Mouse (Mus musculus) cerebellum, postnatal 14 days (tissue): Measurements from ENCODE around the gene Lrfn4.

Experiments
- DNase-seq, 2 experiments: peaks; one replicate each; pipeline ENCODE4 v3.0.0; 2021; ENCODE audit warnings: mixed read lengths in 2 of 2

The Lrfn4 gene

DNA sequence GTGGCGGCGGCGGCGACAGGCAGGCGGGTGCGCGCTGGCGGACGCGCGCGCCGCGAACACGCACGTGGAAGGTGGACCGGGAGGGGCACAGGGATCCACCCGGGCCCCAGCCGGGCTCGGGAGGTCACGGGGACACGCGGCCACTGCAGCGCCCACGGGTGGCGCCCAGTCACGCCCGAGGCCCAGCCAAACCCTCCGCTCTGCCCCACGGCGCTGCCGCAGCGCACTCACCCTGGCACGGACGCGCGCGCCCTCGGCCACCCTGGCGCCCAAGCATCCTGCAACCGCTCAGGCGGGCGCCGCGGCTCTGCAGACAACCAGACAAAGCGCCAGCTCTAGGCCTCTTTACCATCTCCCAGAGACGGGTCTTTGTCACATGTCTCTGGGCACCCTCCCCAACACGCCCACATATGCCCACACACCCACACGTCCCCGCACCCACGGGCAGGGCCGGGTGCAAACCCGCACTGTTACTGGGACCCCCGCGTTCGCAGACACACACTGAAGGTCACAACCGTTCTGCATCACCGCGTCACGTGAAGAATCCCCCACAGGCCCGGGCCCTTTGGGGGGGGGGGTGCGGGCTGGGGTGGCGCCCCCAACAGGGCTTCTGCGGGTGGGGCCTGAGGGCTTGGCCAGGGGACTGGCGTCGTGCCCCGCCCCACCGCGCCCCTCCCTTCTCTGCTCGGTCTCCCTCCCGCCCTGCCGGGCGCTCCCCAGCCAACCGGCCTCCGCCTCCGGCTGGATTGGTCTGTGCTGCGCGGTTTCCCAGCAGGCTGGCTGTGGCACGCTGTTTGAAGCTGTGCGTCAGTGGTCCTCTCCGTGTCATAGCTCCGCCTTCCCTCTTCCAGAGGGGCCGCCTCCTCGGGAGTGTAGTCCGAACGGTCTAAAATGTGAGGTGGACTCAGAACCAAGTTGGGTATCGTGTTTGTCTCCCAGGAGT, at the start of gene Lrfn4:
Gene Lrfn4 (minus strand): TSS at position 517 of the 943 bp plus-strand sequence.
- DNase-seq = peak; percentile 87 to 88

DNA sequence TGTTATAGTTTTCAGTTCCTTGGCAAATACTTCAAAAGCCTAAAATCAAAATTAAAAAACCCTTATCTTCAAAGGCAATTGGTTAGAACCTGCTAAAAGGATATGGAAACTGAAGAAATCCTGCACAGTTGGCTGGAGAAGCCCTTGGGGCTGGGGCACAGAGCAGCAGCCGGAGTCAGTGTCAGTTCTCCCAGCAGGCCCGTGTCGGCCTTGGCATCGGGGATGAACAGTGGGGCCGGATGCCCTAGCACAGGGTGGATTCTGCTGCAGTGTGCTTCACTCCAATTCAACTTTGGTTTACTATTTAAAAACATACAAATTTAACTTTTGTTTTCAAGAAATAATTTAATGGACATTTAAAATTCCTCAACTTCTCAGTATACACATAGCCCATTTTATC, 42.7 kb upstream of the Lrfn4 start:
- DNase-seq = peak; percentile 58 to 70

DNA sequence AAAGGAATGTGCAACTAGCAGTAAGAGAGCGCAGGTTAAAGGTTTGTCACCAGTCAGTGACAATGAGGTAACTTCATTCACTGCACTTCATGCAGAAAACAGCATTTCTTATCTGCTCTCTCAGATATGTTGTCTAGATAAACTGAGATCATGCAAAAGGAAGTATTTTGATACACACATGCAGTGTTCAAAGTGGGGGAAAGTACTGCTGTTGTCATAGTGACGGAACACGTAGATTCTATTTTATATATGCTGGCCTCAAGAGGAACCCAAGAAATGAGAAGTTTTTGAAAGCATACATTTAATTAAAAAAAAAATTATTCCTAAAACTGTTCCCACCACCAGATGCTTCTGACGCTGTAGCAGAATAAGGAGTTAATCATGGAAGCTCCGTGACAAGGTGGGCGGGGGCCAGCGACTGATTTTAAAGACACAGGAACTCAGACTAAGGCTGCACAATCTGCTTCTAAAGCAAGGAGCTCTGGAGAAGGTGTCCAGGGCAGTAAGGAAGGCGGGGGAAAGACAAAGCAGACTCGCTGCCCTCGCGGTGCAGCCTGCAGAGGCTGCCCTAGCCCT, 31.5 kb upstream of the Lrfn4 start:
- no peak for DNase-seq

DNA sequence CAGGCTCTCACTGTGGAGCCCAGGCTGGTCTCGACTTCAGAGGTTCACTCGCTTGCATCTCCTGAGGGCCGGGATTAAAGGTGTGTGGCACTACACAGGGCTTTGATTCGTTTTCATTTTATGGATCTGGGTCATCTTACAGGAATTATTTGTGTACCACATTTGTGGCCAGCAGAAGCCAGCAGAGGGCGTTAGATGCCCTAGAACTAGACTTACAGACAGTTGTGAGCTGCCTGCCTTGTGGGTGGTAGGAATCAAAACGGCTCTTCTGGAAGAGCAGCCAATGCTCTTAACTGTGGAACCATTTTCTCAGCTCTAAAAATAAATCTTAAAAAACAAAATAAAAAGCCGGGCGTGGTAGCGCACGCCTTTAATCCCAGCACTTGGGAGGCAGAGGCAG, 28.8 kb upstream of the Lrfn4 start:
- DNase-seq = peak; percentile 73 to 82

DNA sequence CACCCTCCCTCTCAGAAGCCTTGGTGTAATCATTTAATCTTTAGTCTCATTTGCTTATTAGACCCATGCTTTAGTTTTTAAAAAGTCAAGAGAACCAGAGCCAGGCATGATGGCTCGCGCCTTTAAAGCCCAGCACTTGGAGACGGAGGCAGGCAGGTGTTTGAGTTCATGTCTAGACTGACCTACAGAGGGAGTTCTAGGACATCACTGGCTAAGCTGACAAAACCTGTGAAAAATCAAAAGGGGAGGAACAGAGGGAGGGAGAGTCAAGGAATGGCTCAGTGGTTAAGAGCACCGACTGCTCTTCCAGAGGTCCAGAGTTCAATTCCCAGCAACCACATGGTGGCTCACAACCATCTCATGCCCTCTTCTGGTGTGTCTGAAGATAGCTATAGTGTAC, 20.5 kb upstream of the Lrfn4 start:
- DNase-seq = no peak

DNA sequence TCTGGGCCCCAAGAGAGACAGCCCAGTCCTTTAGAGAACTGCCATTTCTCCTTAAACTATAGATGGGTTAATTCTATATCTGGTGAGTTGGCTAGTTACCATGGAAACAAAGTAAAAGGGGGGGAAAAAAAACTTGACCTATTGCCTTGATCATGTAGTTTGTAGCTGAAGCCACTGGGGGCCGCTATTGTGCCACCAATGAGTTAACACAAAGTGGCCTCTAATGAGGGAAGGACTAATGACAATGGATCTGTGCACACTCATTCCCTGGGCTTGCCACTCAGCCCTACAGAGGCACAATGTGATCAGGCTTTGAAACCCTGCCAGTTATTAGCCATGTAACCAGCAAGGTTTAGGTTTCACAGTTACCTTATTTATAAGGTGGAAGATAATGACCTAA, 13.4 kb upstream of the Lrfn4 start:
- DNase-seq = peak; percentile 87 to 91

DNA sequence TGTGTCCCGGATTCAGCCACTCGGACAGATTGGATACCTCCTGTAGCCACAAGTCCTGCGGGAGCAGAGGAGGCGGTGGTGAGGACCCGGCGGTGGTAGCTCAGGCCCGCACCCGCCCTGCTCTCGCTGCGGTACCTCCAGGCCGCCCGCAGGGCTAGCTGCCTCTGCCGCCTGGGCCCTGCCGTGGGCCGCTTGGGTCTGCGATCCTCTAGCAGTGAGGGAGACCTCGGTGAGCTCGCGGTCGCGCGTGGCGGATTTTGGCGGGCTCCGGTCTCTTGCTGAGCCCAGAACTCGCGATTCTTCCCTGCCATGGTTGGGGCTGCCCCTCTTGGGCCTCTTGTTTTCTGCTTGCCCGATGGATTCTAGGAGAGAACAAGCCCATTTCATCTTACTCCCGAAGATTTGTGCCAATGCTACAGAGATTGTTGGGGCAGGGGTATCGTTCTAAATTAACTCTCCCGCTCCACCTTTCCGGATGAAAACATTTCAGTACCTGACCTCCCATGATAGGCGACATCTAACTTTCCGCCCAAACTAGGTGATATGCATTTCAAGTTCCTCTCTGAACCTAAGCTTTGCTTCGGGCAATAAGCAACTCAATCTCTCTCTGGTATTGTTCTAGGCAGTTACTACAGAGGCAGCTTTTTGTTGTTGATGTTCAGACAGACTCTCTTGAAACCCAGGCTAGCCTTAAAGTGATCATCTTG, 10.5 kb upstream of the Lrfn4 start:
- DNase-seq = peak in 1 of 2 experiments; percentile 58

DNA sequence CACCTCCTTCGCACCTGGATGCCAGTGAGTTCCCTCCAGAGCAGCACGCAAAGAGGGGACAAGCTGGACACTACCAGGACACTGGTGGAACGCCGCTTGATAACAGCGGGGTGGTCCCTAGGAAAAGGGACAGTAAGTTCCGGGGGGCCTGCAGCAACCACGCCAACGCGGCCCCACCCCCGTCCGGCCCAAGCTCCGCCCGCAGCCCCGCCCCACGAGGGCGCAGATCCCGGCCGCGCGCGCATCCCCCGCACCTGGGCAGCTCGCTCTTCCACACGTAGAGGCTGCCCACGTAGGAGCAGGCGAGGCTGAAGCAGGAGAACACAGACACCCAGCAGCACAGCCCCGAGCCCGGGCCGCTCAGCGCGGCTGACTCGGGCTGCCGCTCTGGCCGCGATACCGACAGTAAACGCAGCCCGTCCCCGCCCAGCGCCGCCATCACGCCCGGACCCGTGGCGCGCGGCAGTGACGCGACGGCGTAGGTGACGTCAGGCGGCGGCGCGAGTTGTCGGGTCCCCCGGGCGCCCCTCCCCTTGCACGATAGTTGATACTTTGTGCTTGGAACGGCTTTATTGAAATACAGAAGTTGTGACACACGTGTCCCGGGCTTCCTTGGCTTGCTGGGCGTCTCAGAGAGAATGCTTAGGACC, 9.8 kb upstream of the Lrfn4 start, which contains the start of gene Rce1:
Gene Rce1 (minus strand): TSS at position 463 of the 650 bp plus-strand sequence.
- peak; percentile 92 to 95 for DNase-seq

DNA sequence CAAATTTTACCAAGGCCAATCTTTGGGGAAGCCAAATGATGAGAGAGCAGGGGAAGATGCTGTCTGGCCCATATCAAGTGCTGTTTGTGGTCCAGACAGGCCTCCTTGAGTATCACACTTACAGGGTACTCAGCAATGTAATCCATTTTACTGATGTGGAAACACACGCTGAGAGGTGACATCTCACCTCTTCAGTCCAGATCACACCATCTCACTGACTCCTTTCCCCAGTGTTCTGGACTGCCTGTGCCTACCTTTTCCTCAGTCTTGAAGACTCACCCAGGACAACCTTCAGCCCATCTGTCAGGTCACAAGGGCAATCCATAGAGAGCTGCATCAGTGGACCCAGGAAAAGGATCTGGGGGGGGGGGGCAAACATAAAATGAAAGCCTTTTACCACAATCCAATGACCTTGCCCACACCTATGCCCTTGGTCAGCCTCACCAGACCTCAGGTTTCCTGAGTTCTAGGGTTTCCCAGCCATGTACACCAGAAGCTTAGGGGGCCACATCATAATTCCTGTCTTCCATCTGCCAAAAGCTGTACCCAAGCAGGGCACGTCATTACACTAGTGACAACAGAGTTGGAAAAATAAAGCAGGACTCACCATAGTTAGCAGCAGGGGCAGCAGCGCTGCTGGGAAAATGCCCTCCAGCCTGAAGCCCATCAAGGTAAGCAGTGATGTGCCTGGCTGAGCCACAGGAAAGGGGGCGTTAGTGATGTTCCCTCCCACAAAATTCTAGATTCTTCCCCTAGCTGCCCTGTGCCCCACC, 9.1 kb upstream of the Lrfn4 start:
- DNase-seq = no peak

DNA sequence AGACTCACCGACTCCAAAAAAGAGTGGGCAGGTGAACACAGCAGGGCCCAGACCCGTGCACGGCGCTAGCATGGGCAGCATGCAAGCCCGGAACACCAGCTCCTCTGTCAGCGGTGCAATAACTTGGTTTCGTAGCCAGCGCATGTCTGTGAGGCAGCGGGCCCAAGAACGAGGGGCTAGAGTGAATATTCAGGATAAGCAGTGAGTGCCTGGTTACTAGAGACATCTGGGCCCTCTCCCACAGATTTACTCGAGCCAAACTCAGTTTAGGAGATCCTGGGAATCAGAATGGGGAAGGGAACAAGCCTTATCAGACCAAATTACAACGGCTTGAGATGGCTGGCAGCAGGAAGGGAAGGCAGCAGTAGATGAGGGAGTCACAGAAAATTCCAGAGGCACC, 8.5 kb upstream of the Lrfn4 start:
- DNase-seq = no peak

DNA sequence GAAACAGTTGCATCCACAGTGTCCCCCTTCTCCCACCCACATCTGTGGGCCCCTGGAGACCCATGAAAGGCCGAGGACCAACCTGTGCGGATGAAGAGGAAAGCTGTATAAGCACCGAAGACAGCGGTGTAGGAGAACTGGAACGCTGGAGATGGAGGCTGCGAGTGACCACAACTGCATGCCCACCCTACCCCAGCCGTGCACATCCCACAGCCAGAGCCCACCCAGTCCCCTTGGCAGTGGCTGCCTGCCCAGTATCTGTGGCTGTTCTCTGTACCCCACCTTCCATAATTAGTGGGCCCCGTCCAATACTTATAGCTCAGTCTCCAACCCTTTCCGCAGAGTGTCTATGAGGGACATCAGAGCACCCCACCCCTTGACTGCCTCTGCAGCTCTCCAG, 8.0 kb upstream of the Lrfn4 start:
- DNase-seq = no peak

DNA sequence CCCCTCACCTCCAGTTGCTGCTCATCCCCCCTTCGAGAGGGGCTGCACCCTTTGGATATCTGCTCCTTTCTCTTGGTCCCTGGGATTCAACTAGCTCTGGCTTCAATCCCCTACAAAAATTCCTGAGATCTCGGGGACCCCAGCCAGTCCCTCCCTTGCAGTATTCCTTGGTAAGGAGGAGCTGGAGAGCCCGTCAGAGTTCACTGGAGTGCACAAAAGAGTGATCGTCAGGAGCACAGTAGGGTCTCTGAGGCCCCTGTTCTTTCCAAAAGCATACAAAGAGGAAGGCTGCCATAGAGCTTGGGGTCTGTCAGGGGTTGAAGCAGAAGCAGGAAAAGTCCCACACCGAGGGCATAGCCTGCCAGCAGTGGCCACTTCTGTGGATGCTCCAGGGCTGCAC, 7.3 kb upstream of the Lrfn4 start:
- DNase-seq = no peak

DNA sequence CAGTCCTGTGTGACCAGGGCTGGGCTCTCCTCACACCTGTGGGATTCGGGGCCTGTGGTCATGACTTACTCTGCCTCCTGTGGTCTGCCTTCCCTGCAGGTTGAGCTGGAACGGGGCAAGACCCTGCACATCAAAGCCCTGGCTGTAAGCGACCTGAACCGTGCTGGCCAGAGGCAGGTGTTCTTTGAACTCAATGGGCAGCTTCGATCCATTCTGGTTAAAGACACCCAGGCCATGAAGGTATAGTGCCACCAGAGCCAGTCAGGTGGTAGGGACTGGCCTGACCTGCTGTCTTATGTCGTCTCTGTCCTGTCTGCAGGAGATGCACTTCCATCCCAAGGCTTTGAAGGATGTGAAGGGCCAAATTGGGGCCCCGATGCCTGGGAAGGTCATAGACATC, 5.3 kb upstream of the Lrfn4 start:
- peak in 1 of 2 experiments; percentile 3 for DNase-seq

DNA sequence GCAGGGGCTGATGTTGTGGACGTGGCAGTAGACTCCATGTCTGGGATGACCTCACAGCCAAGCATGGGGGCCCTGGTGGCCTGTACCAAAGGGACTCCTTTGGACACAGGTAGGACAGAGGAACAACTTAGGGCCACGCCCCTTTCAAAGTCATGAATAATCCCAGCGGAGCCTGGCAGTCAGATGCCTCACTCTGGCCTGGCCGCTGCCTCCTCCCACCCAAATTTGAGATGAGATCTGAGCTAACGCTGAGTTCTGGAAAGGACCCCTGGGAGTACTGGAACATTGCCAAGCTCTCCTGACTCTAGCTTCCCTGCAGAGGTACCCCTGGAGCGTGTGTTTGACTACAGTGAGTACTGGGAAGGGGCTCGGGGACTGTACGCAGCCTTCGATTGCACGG, 4.0 kb upstream of the Lrfn4 start:
- peak; percentile 10 to 25 for DNase-seq

DNA sequence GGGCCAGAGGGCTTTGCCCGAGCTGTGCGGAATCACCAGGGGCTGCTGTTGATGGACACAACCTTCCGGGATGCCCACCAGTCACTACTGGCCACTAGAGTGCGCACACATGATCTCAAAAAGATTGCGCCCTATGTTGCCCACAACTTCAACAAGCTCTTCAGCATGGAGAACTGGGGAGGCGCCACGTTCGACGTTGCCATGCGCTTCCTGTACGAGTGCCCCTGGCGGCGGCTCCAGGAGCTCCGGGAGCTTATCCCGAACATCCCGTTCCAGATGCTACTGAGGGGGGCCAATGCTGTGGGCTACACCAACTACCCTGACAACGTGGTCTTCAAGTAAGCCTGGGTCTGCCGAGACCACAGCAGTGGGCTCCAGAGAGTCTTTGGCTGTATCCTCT, 2.7 kb upstream of the Lrfn4 start:
- DNase-seq = peak in 1 of 2 experiments; percentile 63

DNA sequence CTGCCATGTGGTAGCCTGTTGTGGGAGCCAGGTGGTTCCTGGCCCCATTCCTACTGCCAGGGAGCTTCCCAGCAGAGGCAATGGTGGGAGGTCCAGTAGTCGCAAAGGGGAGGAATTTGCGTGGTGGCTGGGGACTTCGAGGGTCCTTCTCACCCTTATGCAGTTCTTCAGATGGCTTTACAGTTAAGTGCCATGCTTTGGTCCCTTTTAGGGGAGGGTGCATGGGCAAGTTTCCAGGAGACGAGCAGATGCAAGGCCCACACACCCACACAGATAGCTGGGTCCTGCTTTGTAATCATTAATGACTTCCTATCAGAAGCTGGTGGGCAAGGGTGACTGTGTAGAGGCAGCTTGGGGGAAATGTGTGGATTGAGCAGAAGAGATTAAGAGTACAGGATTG, 1.1 kb upstream of the Lrfn4 start:
- peak; percentile 26 to 45 for DNase-seq

DNA sequence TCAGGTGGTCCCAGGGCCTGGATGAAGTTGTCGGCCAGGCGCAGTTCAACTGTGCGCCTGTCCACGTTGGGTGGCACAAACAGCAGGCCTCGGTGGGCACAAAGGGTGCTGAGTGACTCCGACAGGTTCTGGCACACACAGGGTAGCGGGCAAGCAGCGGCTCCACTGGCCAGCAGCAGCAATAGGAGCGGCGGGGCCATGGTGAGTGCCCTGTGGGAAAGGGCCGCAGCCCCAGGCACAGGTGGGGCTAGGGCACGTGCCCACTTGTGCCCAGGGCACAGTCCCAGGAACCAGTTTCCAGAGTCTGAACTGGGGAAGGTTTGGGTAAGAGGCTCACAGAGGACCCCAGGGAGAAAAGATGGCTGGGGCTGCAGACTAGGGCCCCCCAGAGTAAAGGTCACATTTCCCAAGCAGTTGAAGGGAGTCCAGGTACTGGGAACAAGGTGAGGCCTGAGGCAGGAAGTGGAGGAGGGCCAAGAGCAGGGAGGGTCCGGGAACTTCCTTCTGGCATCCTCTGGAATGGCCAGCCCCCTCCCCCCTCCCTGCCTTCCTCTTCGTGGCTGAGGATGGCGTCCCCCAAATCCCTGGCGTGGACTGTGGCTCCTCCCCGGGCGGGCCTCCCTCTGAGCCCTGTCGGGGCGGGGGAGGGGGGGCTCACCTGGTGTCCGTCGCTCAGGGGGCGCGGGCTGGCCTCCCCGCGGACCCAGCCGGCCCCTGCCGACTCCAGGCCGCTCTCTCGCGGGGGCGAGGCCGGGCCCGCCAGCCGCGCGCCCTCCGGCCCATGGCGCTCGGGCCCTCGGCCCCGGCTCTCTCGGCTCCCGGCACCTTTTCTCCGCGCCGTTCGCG, 939 bp downstream of the Lrfn4 start:
- DNase-seq = peak; percentile 56 to 57

DNA sequence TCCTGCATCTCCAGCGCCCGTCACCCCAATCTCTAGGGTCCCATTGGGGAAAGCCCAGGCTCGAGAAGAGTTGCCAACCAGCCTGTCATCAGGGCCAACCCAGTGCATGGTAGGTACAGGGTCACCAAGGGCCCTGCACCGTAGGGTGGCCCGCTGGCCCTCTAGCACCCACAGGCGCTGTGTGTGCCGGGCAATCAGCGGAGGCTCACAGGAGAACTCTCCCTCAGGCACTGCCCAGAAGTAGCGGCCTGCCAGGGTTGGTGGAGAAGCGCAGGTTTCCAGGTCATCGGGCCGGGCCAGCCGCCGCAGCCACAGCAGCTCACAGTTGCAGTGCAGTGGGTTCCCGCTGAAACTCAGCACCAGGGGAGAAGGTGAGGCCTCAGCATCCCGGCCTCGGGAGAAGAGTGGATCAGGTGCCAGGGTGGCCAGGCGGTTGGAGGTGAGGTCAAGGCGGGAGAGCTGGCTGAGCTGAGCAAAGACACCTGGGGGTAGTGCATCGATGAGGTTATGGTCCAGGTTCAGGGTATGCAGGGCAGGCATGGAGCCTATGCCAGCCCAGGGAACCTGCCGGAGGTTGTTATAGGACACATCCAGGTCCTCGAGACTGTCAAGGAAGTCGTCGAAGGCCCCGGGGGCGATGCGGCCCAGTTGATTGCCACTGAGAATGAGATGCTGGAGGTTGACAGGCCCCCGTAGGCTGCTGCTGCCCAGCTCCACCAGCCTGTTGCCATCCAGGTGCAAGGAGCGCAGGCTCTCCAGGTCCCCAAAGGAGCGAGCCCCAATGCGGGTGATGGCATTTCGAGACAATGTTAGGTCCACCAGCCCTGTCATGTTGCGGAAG, 1.8 kb downstream of the Lrfn4 start:
- peak in 1 of 2 experiments; percentile 31 for DNase-seq

DNA sequence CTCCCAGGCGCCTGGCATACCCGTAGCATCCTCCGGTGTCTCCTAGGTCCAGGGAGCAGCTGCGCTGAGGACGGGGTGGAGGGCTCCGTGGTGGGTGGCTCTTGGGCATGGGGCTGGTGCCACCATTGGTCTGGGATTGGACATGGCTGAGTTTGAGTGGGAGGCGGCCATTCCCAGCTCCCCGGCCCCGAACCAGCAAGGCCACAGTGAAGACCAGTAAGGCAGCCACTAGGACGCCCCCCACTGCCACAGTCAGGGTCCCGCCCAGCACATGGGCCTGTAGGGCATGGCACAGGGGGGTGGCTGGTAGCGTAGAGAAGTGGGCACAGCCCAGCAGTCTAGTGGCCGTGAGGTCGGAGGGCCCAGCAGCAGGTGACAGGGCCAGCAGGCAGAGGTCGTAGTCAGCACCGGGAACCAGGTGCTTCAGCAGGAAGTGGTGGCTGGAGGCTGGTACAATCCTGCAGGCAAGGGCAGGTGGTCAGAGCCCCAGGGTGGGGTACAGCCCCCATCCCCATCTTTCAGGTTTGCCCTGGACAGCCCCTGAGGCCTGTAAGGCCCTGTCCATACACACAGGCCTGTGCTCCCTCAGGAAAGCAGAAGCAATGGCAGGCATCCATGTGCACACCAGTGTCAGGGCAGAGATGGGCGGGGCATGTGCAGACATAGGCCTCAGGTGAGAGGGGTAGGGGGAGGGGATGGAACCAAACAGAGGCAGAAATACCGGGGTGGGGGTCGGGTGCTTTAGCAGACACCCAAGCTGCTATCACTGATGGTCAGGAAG, 3.1 kb downstream of the Lrfn4 start:
- no peak for DNase-seq
